Mouse (Mus musculus) E14TG2a.4 (cell line): ENCODE data around the gene Gm960.
"Not testable (repeated sequence)": the region's sequence is repeated elsewhere in the genome, so short reads cannot be mapped to it uniquely, and the experiment has no call there.

Experiments
- CTCF ChIP-seq: conservative IDR thresholded peaks from 2 replicates; pipeline ENCODE4 v1.5.1; 2014; ENCODE audit warnings: low read length
- NANOG ChIP-seq: IDR thresholded peaks from 2 replicates; pipeline ENCODE4 v1.6.1; 2014; ENCODE audit warnings: borderline replicate concordance, low read length, mixed read lengths
- POU5F1 ChIP-seq: IDR thresholded peaks from 2 replicates; pipeline ENCODE4 v1.6.1; 2014; ENCODE audit warnings: low read length, borderline replicate concordance

DNA sequence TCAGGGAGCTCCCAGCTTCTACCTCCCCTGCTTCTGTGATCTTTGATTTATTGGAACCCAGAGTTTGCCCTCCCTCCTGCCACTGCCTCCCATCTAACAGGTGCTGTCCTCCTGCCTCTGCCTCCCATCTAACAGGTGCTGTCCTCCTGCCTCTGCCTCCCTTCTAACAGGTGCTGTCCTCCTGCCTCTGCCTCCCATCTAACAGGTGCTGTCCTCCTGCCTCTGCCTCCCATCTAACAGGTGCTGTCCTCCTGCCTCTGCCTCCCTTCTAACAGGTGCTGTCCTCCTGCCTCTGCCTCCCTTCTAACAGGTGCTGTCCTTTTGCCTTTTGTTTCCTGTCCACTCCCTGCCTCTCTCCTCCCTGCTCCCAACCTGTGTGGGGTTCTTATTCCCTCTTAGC lies 111.7 kb downstream of the Gm960 start:
- not testable (repeated sequence) for TF ChIP-seq CTCF, POU5F1, NANOG
